Mouse (Mus musculus) heart, embryonic 10.5 days (tissue): ENCODE results near the gene Fhdc1. TPM values are rescaled to one million over a fixed set of nuclear protein-coding genes. Genes with fewer than 3 reads are reported as not detected.

Experiments used
- DNase-seq: peaks from one replicate; pipeline ENCODE4 v3.0.0-alpha.2; 2017; ENCODE audit warnings: low spot score
- H3K27ac ChIP-seq: fragments of 300-500 bp; sonication (generic); 2 replicates; pipeline ENCODE4 v1.5.1; 2016; ENCODE audit warnings: mild to moderate bottlenecking
- H3K27me3 ChIP-seq: fragments of 300-500 bp; sonication (generic); 2 replicates; pipeline ENCODE4 v1.6.1; 2016; ENCODE audit warnings: mild to moderate bottlenecking; ENCODE audit not compliant: poor library complexity, insufficient read depth, severe bottlenecking
- H3K36me3 ChIP-seq: fragments of 300-500 bp; sonication (generic); 2 replicates; pipeline ENCODE4 v1.6.1; 2016; ENCODE audit warnings: mild to moderate bottlenecking, moderate library complexity
- H3K4me1 ChIP-seq: fragments of 300-500 bp; sonication (generic); 2 replicates; pipeline ENCODE4 v1.6.1; 2016; ENCODE audit warnings: mild to moderate bottlenecking
- H3K4me3 ChIP-seq: fragments of 300-500 bp; sonication (generic); 2 replicates; pipeline ENCODE4 v1.5.1; 2016; ENCODE audit warnings: mild to moderate bottlenecking, moderate library complexity
- H3K9me3 ChIP-seq: fragments of 300-500 bp; sonication (generic); 2 replicates; pipeline ENCODE4 v1.6.1; 2016; ENCODE audit warnings: mild to moderate bottlenecking, moderate library complexity
- WGBS: fragments of 180-500 bp; shearing (Covaris S2); methylation state at CpG from one replicate; pipeline ENCODE4 v1.1.7; 2016; 5-methylcytosine and 5-hydroxymethylcytosine counted together
- polyA plus RNA-seq: library from polyadenylated mRNA; unstranded; fragments of >200 nt; fragmentation: Nextera tagmentation; extraction: Ambion mirVana; gene quantifications from 2 replicates; pipeline ENCODE4 v1.2.1, GENCODE M21; 2016

The Fhdc1 gene
- polyA plus RNA-seq, 1 experiment from 2014 or later, result 1.2 TPM

- Histone ChIP-seq H3K27ac (0 out of 2 replicates have a peak overlapping the region, but pooled peaks have one; percentile 12), H3K9me3 (no peaks in the 10 kb centered on the region), H3K27me3 (no peaks in the 10 kb centered on the region), H3K4me1 (peaks cover 16% of the 10 kb centered on the region), H3K4me3 (no peak overlapping the region), H3K36me3 (peaks cover 16% of the 10 kb centered on the region; the same call in 1 of the 2 replicates)
- 69% methylated on average over 6 of the region's 6 CpGs for WGBS
- no peak for DNase-seq
Observed at GRCm38 (mm10) chr3:84488716-84489115, 8.5 kb upstream of the Fhdc1 start.

- Histone ChIP-seq H3K4me1 (peaks cover 24% of the 10 kb centered on the region), H3K4me3 (no peak overlapping the region), H3K27me3 (peaks cover 27% of the 10 kb centered on the region), H3K9me3 (no peaks in the 10 kb centered on the region), H3K27ac (no peak overlapping the region), H3K36me3 (0 out of 2 replicates have a peak, but pooled peaks cover 5% of the 10 kb centered on the region)
- WGBS, result 60% methylated on average over 3 of the region's 3 CpGs
- DNase-seq, result no peak
Observed at GRCm38 (mm10) chr3:84484891-84485290, 4.7 kb upstream of the Fhdc1 start.

- DNase-seq, result no peak
- WGBS, result 67% methylated on average over 4 of the region's 4 CpGs
Observed at GRCm38 (mm10) chr3:84484333-84484732, 4.1 kb upstream of the Fhdc1 start.

GRCm38 (mm10) chr3:84482121-84482520 lies 1.9 kb upstream of the Fhdc1 start:
- Histone ChIP-seq H3K27ac (no peak overlapping the region), H3K36me3 (no peaks in the 10 kb centered on the region), H3K4me3 (no peak overlapping the region), H3K4me1 (peaks cover 26% of the 10 kb centered on the region), H3K9me3 (no peaks in the 10 kb centered on the region), H3K27me3 (peaks cover 55% of the 10 kb centered on the region)
- whole genome bisulfite sequencing, result 90% methylated on average over 6 of the region's 6 CpGs
- no peak for DNase-seq

More at GRCm38 (mm10) chr3:84484333-84484732, 4.1 kb upstream of the Fhdc1 start:
- Histone ChIP-seq H3K36me3 (0 out of 2 replicates have a peak, but pooled peaks cover 5% of the 10 kb centered on the region), H3K27me3 (peaks cover 33% of the 10 kb centered on the region), H3K27ac (no peak overlapping the region), H3K9me3 (no peaks in the 10 kb centered on the region), H3K4me3 (no peak overlapping the region), H3K4me1 (peaks cover 26% of the 10 kb centered on the region)

- no peak for DNase-seq
- H3K27me3 ChIP-seq, result peaks cover 63% of the 10 kb centered on the region
Observed at GRCm38 (mm10) chr3:84481104-84481503, 875 bp upstream of the Fhdc1 start.

GRCm38 (mm10) chr3:84479293-84480005 lies 780 bp downstream of the Fhdc1 start:
- peaks cover 80% of the 10 kb centered on the region for H3K27me3 ChIP-seq
- WGBS, result under 1% methylated on average over 61 of the region's 61 CpGs

More at GRCm38 (mm10) chr3:84481104-84481503, 875 bp upstream of the Fhdc1 start:
- H3K36me3 ChIP-seq, result no peaks in the 10 kb centered on the region
- no peak overlapping the region for H3K27ac ChIP-seq
- under 1% methylated on average over 11 of the region's 11 CpGs for WGBS
- H3K4me3 ChIP-seq, result peak overlapping the region; percentile 73
- H3K4me1 ChIP-seq, result peaks cover 26% of the 10 kb centered on the region
- no peaks in the 10 kb centered on the region for H3K9me3 ChIP-seq

GRCm38 (mm10) chr3:84478896-84479292 lies 1.3 kb downstream of the Fhdc1 start:
- WGBS, result 1% methylated on average over 12 of the region's 12 CpGs
- Histone ChIP-seq H3K4me3 (peak overlapping the region; percentile 73), H3K9me3 (no peaks in the 10 kb centered on the region)

More at GRCm38 (mm10) chr3:84479293-84480005, 780 bp downstream of the Fhdc1 start:
- DNase-seq, result no peak
- H3K9me3 ChIP-seq, result no peaks in the 10 kb centered on the region
- H3K36me3 ChIP-seq, result no peaks in the 10 kb centered on the region
- peak overlapping the region; percentile 75 for H3K27ac ChIP-seq
- peaks cover 26% of the 10 kb centered on the region for H3K4me1 ChIP-seq
- peak overlapping the region; percentile 73 for H3K4me3 ChIP-seq

GRCm38 (mm10) chr3:84478195-84478594 lies 2.0 kb downstream of the Fhdc1 start:
- H3K9me3 ChIP-seq, result no peaks in the 10 kb centered on the region
- WGBS, result 4% methylated on average over 7 of the region's 7 CpGs
- H3K27me3 ChIP-seq, result peaks cover 92% of the 10 kb centered on the region
- H3K4me3 ChIP-seq, result no peak overlapping the region
- H3K27ac ChIP-seq, result no peak overlapping the region
- H3K4me1 ChIP-seq, result peaks cover 32% of the 10 kb centered on the region
- no peak for DNase-seq
- no peaks in the 10 kb centered on the region for H3K36me3 ChIP-seq

More at GRCm38 (mm10) chr3:84478896-84479292, 1.3 kb downstream of the Fhdc1 start:
- no peak for DNase-seq
- Histone ChIP-seq H3K27ac (0 out of 2 replicates have a peak overlapping the region, but pooled peaks have one; percentile 75), H3K27me3 (peaks cover 85% of the 10 kb centered on the region), H3K36me3 (no peaks in the 10 kb centered on the region), H3K4me1 (peaks cover 28% of the 10 kb centered on the region)

- no peak for DNase-seq
- Histone ChIP-seq H3K27ac (no peak overlapping the region), H3K36me3 (no peaks in the 10 kb centered on the region), H3K4me3 (no peak overlapping the region), H3K27me3 (peaks cover 92% of the 10 kb centered on the region), H3K4me1 (peaks cover 35% of the 10 kb centered on the region), H3K9me3 (no peaks in the 10 kb centered on the region)
- WGBS, result 74% methylated on average over 1 of the region's 1 CpGs
Observed at GRCm38 (mm10) chr3:84477498-84477897, 2.7 kb downstream of the Fhdc1 start.

- 87% methylated on average over 12 of the region's 12 CpGs for WGBS
- H3K27me3 ChIP-seq, result peaks cover 95% of the 10 kb centered on the region
- H3K9me3 ChIP-seq, result no peaks in the 10 kb centered on the region
- no peak for DNase-seq
- H3K27ac ChIP-seq, result no peak overlapping the region
- H3K4me3 ChIP-seq, result no peak overlapping the region
- peaks cover 30% of the 10 kb centered on the region for H3K4me1 ChIP-seq
- H3K36me3 ChIP-seq, result no peaks in the 10 kb centered on the region
Observed at GRCm38 (mm10) chr3:84474981-84475775, 5.1 kb downstream of the Fhdc1 start.

- Histone ChIP-seq H3K9me3 (no peaks in the 10 kb centered on the region), H3K4me1 (peaks cover 22% of the 10 kb centered on the region), H3K36me3 (no peaks in the 10 kb centered on the region), H3K27me3 (peaks cover 94% of the 10 kb centered on the region), H3K4me3 (no peak overlapping the region), H3K27ac (no peak overlapping the region)
- no peak for DNase-seq
- 83% methylated on average over 6 of the region's 6 CpGs for WGBS
Observed at GRCm38 (mm10) chr3:84474398-84474797, 5.8 kb downstream of the Fhdc1 start.

GRCm38 (mm10) chr3:84472955-84473354 lies 7.3 kb downstream of the Fhdc1 start:
- DNase-seq, result no peak
- Histone ChIP-seq H3K9me3 (no peaks in the 10 kb centered on the region), H3K4me3 (no peak overlapping the region), H3K36me3 (no peaks in the 10 kb centered on the region), H3K27me3 (peaks cover 93% of the 10 kb centered on the region), H3K27ac (no peak overlapping the region), H3K4me1 (peaks cover 13% of the 10 kb centered on the region)
- WGBS, result 55% methylated on average over 5 of the region's 5 CpGs

GRCm38 (mm10) chr3:84472527-84472926 lies 7.7 kb downstream of the Fhdc1 start:
- Histone ChIP-seq H3K27ac (0 out of 2 replicates have a peak overlapping the region, but pooled peaks have one; percentile 18), H3K4me1 (peaks cover 17% of the 10 kb centered on the region), H3K4me3 (no peak overlapping the region), H3K27me3 (peaks cover 93% of the 10 kb centered on the region), H3K36me3 (no peaks in the 10 kb centered on the region), H3K9me3 (no peaks in the 10 kb centered on the region)
- no peak for DNase-seq
- WGBS, result 40% methylated on average over 3 of the region's 3 CpGs
